Mouse (Mus musculus) megakaryocyte progenitor cell, adult 5-6 weeks (primary cell): ENCODE data around the gene Arel1. TPM values are rescaled to one million over a fixed set of nuclear protein-coding genes. Genes with fewer than 3 reads are reported as not detected.

Experiments used
- ATAC-seq: replicated peaks from 2 replicates; pipeline ENCODE4 v1.8.0; 2016; ENCODE audit warnings: mild to moderate bottlenecking, moderate TSS enrichment, inconsistent platforms; ENCODE audit not compliant: poor library complexity
- total RNA-seq, 2 experiments: library from RNA; stranded (forward) in 1 of 2; stranded (reverse) in 1 of 2; fragments of 157-497, 149-512 nt in 1 of 2; fragments of 200-1000 nt in 1 of 2; gene quantifications; 2 replicates each; pipeline versions ENCODE4 v1.2.3 to v1.2.4; 2015 to 2017

Gene Arel1
- 28.0 and 30.5 TPM in 2 replicates for total RNA-seq (2015)
- total RNA-seq (2017), result 39.7 and 43.2 TPM in 2 replicates

DNA sequence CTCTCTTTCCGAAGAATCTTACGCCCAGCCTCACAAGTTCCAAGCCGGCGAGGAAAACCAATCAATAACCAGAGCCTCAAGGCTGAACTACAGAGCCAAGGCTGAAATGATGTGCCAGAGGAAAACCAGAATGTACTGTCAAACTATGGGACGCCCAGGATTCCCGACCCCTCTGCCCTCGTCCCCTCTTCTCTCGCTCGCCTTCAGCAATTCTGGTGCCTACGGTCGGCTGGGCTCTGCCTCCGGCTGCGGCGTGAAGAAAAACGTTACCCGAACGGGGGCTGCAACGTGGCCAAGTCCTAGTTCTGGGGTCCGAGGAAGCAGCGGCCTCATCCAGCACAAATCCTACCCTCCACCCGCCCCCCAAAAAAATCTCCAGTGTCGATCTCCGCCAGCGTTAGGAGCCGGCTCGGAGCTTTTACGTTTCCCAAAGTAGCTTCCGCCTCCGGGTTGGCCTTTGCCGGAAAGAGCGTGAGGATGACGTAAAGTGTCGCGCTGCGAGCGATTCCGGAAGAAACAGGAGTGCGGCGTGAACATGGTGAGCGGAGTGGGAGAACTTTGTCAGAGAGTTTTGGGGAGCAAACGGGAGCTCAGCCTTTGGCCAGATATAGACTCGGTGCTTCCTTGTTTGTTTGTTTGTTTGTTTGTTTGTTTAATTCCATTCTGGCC, at the start of gene Arel1, which contains the start of gene Fcf1:
Gene Arel1 (minus strand): TSS at position 473 of the 669 bp plus-strand sequence.
Gene Fcf1 (plus strand): TSS at position 470 of the 669 bp plus-strand sequence.
- peak; percentile 93 for ATAC-seq

- ATAC-seq, result no peak
Measured at GRCm38 (mm10) chr12:85012185-85012584, 41.5 kb upstream of the Arel1 start.

GRCm38 (mm10) chr12:85010541-85010940, 39.8 kb upstream of the Arel1 start:
- ATAC-seq, result no peak

DNA sequence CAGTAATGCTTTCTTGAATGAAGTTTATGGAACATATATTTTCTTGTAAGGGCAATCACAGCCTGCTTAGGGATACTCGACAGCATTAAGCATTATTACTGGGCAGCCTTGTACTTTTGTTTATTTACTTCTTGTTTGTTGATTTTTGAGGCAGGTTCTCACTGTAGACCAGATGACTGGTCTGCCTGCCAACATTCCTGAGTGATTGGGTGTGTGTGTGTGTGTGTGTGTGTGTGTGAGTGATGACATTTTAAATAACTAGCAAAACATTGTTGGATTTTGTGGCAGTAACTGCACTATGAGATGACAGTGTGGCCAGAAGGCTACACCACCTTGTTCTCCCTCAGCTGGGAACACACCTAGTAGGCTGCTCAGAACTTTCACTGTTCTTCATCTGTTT, 39.1 kb upstream of the Arel1 start:
- no peak for ATAC-seq

DNA sequence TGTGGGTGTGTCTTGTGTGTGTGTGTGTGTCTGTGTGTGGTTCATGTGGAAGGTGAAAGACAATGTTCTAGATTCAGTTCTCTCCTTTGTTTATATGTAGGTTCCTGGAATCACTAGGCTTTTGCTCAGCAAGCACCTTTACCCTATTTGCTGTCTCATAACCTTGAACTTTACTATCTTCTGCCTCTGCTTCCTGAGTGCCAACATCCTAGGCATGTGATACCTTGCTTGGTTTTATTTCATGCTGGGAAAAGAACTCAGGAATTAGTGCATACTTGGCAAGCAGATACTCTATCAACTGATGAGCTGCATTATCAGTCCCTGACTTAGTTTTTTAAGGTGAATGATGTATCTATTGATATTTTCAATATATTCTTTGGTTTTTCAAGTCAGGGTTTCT, 36.3 kb upstream of the Arel1 start:
- no peak for ATAC-seq

DNA sequence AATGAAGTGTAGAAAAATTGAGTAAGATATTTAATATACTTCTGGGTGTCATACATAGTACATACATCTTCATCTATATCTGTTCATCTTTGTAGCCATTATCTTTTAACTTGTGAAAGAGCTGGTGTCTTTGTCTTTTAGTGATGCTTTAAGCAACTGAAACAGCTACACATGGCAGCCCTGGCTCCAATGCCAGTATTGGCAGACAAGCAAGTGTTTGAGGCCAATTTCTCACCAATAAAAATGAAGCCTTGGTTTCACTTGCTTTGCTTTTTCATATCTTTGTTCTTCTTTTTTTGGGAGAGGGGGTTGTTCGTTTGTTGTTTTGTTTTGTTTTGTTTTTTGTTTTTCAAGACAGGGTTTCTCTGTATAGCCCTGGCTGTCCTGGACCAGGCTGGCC, 35.5 kb upstream of the Arel1 start:
- ATAC-seq, result no peak

DNA sequence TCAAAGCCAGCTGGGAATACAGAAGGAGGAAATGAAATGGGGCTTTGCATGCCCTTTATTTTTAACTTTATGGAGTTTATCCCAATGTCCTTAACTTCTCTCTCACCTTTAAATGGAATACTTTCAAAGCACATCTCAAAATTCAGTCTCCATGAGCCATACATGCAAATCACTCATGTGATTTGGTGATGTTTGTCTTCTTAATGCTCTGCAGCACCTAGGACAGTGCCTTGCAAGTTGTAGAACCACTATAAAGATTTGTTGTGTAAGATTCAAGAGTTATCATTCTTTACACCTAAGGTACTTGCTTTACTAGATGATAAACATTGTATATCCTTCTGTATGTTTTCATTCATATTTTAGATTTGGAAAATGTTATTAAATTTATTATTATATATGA, 28.4 kb upstream of the Arel1 start:
- ATAC-seq, result no peak

GRCm38 (mm10) chr12:84996501-84997398, 26.1 kb upstream of the Arel1 start:
- ATAC-seq, result peak; percentile 64

GRCm38 (mm10) chr12:84996083-84996496, 25.4 kb upstream of the Arel1 start, which contains the start of gene Ylpm1:
Gene Ylpm1 (plus strand): TSS chr12:84996321.
- peak; percentile 98 for ATAC-seq

DNA sequence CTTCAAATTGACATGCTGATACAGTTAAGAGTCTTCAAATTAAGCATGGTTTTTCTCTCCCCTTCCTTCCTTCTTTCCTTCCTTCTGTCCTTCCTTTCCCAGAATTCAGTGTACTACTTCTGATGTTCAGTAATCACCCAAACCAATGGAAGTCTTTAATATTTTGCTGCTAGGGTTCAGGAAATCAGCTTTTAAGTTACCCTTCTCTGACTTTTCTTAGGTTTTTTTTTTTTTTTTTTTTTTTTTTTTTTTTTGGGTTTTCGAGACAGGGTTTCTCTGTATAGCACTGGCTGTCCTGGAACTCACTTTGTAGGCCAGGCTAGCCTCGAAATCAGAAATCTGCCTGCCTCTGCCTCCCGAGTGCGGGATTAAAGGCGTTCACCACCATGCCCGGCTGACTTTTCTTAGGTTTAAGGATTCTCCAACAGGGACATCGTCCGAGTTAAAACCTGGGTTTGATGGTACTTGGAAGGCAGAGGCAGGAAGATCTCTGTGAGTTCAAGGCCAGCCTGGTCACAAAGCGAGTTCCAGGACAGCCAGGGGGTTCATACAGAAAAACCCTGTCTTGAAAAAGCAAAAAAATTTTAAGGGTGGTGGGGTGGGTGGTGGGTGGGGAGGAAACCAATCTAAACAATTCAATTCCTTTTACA, 24.5 kb upstream of the Arel1 start:
- ATAC-seq, result no peak

- ATAC-seq, result no peak
Measured at GRCm38 (mm10) chr12:84989456-84989855, 18.8 kb upstream of the Arel1 start.

GRCm38 (mm10) chr12:84979264-84979862, 8.7 kb upstream of the Arel1 start:
- no peak for ATAC-seq

DNA sequence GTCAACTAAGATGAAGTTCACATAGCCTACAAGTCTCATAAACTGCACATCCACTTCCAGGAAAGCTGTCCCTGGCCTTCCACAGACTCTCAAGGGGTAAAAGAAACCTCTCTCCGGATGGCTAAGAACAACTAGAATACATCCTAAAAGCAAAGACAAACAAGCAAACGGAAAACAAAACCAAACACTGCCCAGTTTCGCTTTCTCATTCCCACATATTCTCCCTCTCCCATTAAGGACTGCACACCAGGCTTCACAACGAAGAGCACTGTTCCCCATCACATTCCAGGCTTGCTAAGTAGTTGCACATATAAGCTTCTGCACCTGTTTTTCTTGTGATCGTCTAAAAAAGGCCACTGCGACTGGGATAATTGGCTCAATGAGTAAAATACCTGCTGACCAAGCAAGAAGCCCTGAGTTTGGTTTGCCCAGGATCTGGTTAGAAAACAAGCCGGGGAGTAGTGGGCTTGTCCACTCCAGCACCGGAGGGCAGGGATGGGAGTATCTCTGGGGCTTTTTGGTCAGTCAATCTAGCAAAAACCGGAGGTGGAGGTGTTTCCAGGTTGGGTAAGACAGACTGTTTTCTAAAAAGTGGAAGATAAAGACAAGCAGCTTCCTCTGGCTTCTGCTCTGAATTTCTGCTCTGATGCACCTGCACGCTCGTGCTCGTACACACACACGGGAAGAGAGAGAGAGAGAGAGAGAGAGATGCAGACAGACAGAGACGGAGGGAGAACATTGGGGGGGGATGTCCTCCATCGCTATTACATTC, 858 bp downstream of the Arel1 start:
- ATAC-seq, result no peak

DNA sequence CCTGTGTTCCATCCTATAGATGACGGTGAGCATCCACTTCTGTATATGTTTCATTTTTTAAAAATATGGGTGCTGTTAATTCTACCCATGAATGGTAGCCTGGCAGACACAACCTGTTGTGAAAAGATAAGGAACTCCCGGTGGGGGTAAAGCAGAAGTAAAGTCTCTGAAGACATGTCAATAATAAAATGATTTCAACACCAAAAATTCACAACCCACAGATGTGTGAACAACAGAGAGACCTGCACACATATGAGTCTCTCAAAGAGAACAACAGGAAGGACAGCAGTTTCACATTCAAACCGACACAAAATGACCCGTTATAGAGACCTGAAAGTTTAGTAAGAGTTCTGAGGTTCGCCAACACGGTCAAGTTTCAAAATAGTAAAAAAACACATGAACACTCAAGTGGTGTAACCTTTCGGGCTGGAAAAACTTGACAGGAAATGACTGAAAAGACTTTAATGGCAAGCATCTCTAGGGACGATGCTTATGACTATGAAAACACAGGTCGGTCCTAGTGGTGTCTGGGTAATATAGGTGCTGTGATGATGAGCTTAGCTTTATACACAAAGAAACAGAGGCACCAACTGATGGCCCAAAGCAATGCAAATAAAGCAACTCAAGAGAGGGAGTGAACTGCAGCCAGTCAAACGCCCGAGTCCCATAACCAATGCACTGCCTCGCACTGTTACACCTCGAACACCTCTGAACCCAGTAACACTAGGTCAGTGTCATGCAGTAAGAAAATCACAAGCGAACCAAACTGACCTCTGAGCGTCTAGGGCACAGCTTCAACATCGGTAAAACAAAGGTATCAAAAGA, 1.7 kb downstream of the Arel1 start:
- ATAC-seq, result peak; percentile 68

- ATAC-seq, result peak; percentile 98
Measured at GRCm38 (mm10) chr12:84962606-84963005, 8.1 kb downstream of the Arel1 start.

- ATAC-seq, result no peak
Measured at GRCm38 (mm10) chr12:84958794-84959356, 11.8 kb downstream of the Arel1 start.

GRCm38 (mm10) chr12:84956317-84956716, 14.4 kb downstream of the Arel1 start:
- no peak for ATAC-seq

GRCm38 (mm10) chr12:84952351-84952750, 18.3 kb downstream of the Arel1 start:
- no peak for ATAC-seq

DNA sequence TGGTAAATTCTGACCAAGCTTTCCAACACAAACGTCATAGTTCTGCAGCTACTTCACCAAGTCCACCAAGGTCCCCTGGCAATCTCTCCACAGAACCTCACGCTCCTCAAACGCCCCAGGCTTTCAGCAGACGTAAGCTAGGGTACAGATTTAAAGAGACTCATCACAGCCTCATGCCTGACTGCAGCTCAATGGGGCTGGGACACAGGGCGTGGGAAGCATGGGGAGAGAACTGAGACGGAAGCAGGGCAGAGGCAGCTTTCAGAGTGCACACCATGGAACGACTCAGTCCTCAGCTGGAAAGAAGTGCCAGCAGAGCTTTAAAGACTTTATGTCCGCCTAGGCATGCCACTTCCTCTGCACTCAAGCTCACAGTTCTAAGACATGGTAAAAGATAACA, 19.2 kb downstream of the Arel1 start:
- no peak for ATAC-seq
